8 mouse cellular contexts compared by ENCODE assay signal in genomic region chr9:88274040-88274439, GRCm38 (mm10). TPM values are rescaled to one million over a fixed set of nuclear protein-coding genes. Genes with fewer than 3 reads are reported as not detected.
DNase-seq lines count a peak whose midpoint lies in the region; ATAC-seq lines count a peak whose summit lies in the region.

No protein-coding gene starts in this region.

- intact Hi-C loops in heart, postnatal 36 days (cut with DNase I), result no loop called here

- no peaks in the 10 kb centered on the region for H3K27me3 ChIP-seq in limb, embryonic 13.5 days
- no peaks in the 10 kb centered on the region for H3K27me3 ChIP-seq in limb, embryonic 10.5 days (ENCODE audit: low read depth, poor library complexity, severe bottlenecking)
- no peaks in the 10 kb centered on the region for H3K27me3 ChIP-seq in lung, embryonic 16.5 days (ENCODE audit: control insufficient read depth, insufficient read depth, low read depth, low read length)

- no peak overlapping the region for H3K4me3 ChIP-seq in limb, embryonic 13.5 days
- no peak overlapping the region for H3K4me3 ChIP-seq in limb, embryonic 10.5 days
- H3K4me3 ChIP-seq in lung, embryonic 16.5 days (ENCODE audit: low read length), result no peak overlapping the region

- no peaks in the 10 kb centered on the region for H3K36me3 ChIP-seq in limb, embryonic 13.5 days
- no peaks in the 10 kb centered on the region for H3K36me3 ChIP-seq in limb, embryonic 10.5 days
- H3K36me3 ChIP-seq in lung, embryonic 16.5 days (ENCODE audit: control insufficient read depth, insufficient read depth, low read length), result no peaks in the 10 kb centered on the region

- no peak overlapping the region for H3K4me2 ChIP-seq in limb, embryonic 13.5 days (replicated peaks)
- H3K4me2 ChIP-seq in lung, embryonic 16.5 days (ENCODE audit: low read depth, low read length), result no peak overlapping the region

- DNase-seq in limb, embryonic 10.5 days (ENCODE audit: low spot score), result no peak
- peak; percentile 52 for DNase-seq in cerebellum, adult 9-11 months
- peak; percentile 30 to 59 for DNase-seq in heart, postnatal 36 days
- DNase-seq in spleen, adult 12 weeks (ENCODE audit: low spot score), result no peak
- no peak for DNase-seq in left cerebral cortex, adult 18-20 months (ENCODE audit: low spot score in 2 of 2)
- DNase-seq in ovary, postnatal 36 days (ENCODE audit: low spot score), result no peak

- no peaks in the 10 kb centered on the region for H3K4me1 ChIP-seq in limb, embryonic 13.5 days
- no peaks in the 10 kb centered on the region for H3K4me1 ChIP-seq in limb, embryonic 10.5 days
- H3K4me1 ChIP-seq in lung, embryonic 16.5 days (replicated peaks; ENCODE audit: control insufficient read depth, insufficient read depth, low read length), result no peaks in the 10 kb centered on the region

- ATAC-seq in limb, embryonic 13.5 days (ENCODE audit: low FRiP score, low read depth), result peak; percentile 36; the same call in 1 of the 2 replicates
- peak; percentile 56 for ATAC-seq in lung, embryonic 16.5 days (ENCODE audit: low read depth)

- H3K9me3 ChIP-seq in limb, embryonic 13.5 days, result no peaks in the 10 kb centered on the region
- H3K9me3 ChIP-seq in limb, embryonic 10.5 days (replicated peaks), result no peaks in the 10 kb centered on the region
- H3K9me3 ChIP-seq in lung, embryonic 16.5 days (ENCODE audit: control insufficient read depth, low read length), result no peaks in the 10 kb centered on the region

- H3K9ac ChIP-seq in limb, embryonic 13.5 days, result no peak overlapping the region
- no peak overlapping the region for H3K9ac ChIP-seq in lung, embryonic 16.5 days (ENCODE audit: low read length)

- no peak overlapping the region for H3K27ac ChIP-seq in limb, embryonic 13.5 days
- no peak overlapping the region for H3K27ac ChIP-seq in limb, embryonic 10.5 days
- no peak overlapping the region for H3K27ac ChIP-seq in lung, embryonic 16.5 days (ENCODE audit: low read length)

RNA-seq across cellular contexts. Expression of gene Nt5e, which starts 53.0 kb away (rescaled TPM):
- 10.4 and 13.2 TPM in 2 replicates for polyA plus RNA-seq in limb, embryonic 13.5 days (2015; fragmentation: Nextera tagmentation; extraction: Ambion mirVana)
- polyA plus RNA-seq in limb, embryonic 10.5 days (2016; fragmentation: Nextera tagmentation; extraction: Ambion mirVana), result 0.97 and 1.6 TPM in 2 replicates
- total RNA-seq in heart, postnatal 36 days (2021), result 10 to 100 TPM; 13.0 to 14.1 TPM
- polyA plus RNA-seq in lung, embryonic 16.5 days (2015; fragmentation: Nextera tagmentation; extraction: Ambion mirVana), result 3.3 and 3.4 TPM in 2 replicates
- 1 to 10 TPM; 2.6 to 3.6 TPM for total RNA-seq in left cerebral cortex, adult 18-20 months (2021)

Comparison
In these comparisons a context has a peak if more than half of its experiments do, and no peak if none do; other contexts are left out.
1. DNase-seq: peak in cerebellum, adult 9-11 months (single experiment) and heart, postnatal 36 days (2 of 2); none in limb, embryonic 10.5 days (single experiment), spleen, adult 12 weeks (single experiment), left cerebral cortex, adult 18-20 months (0 of 2) and ovary, postnatal 36 days (single experiment).